Mouse (Mus musculus) heart, adult 2 months (tissue): ENCODE measurements around the gene Dclre1a.

ENCODE experiments used
- CTCF ChIP-seq: fragments of 200-600 bp; IDR thresholded peaks from 2 replicates; pipeline ENCODE4 v1.8.1; 2022; ENCODE audit warnings: antibody characterized with exemption, mild to moderate bottlenecking, moderate library complexity
- EP300 ChIP-seq: fragments of 200-500 bp; IDR thresholded peaks from 2 replicates; pipeline ENCODE4 v1.6.1; 2011; ENCODE audit warnings: low read depth, low read length, control low read depth; ENCODE audit not compliant: insufficient read depth
- POLR2A ChIP-seq: fragments of 200-500 bp; IDR thresholded peaks from 2 replicates; pipeline ENCODE4 v1.6.1; 2011; ENCODE audit warnings: mild to moderate bottlenecking, low read depth, low read length, control low read depth; ENCODE audit not compliant: insufficient read depth

GRCm38 (mm10) chr19:56543320-56543719 is 4.7 kb downstream of the Dclre1a start:
- no peak for TF ChIP-seq CTCF
- TF ChIP-seq POLR2A = no peak
- TF ChIP-seq EP300 = no peak
